8 mouse cellular contexts compared by ENCODE assay signal in genomic region chr8:120971691-120972469, GRCm38 (mm10).
DNase-seq lines count a peak whose midpoint lies in the region; ATAC-seq lines count a peak whose summit lies in the region.

No protein-coding gene starts in this region.

- no peaks in the 10 kb centered on the region for H3K36me3 ChIP-seq in forebrain, embryonic 10.5 days (replicated peaks)
- no peaks in the 10 kb centered on the region for H3K36me3 ChIP-seq in heart, embryonic 16.5 days (ENCODE audit: control insufficient read depth, insufficient read depth)

- H3K9me3 ChIP-seq in forebrain, embryonic 10.5 days, result no peaks in the 10 kb centered on the region
- no peaks in the 10 kb centered on the region for H3K9me3 ChIP-seq in heart, embryonic 16.5 days (replicated peaks; ENCODE audit: control insufficient read depth, low read length)

- H3K4me1 ChIP-seq in forebrain, embryonic 10.5 days, result peaks cover 17% of the 10 kb centered on the region
- peaks cover 16% of the 10 kb centered on the region for H3K4me1 ChIP-seq in heart, embryonic 16.5 days (ENCODE audit: control insufficient read depth, insufficient read depth, low read length)

- peak; percentile 19 to 39 for DNase-seq in left cerebral cortex, postnatal 14 days (ENCODE audit: low spot score in 2 of 2)
- DNase-seq in left cerebral cortex, adult 11 months (ENCODE audit: low spot score), result no peak
- DNase-seq in forebrain, embryonic 10.5 days (ENCODE audit: extremely low spot score, low spot score), result no peak
- DNase-seq in kidney, postnatal 14 days, result peak; percentile 70
- DNase-seq in lung, postnatal 4 days, result peak; percentile 84 to 90
- peak; percentile 21 to 66 for DNase-seq in urinary bladder, adult 18-20 months (ENCODE audit: low spot score in 2 of 2)
- no peak for DNase-seq in layer of hippocampus, adult 11-12 months (ENCODE audit: low spot score)

- ATAC-seq in heart, embryonic 16.5 days (replicated peaks; ENCODE audit: extremely low read depth, insufficient read depth, low FRiP score), result peak; percentile 65; the same call in 1 of the 2 replicates

- H3K4me3 ChIP-seq in forebrain, embryonic 10.5 days, result peak overlapping the region; percentile 47
- peak overlapping the region; percentile 42 for H3K4me3 ChIP-seq in heart, embryonic 16.5 days (ENCODE audit: low read length)

- H3K27ac ChIP-seq in forebrain, embryonic 10.5 days, result peak overlapping the region; percentile 44; the same call in 1 of the 2 replicates
- H3K27ac ChIP-seq in heart, embryonic 16.5 days (ENCODE audit: low read length), result 0 out of 2 replicates have a peak overlapping the region, but pooled peaks have one; percentile 14

- intact Hi-C loops in left cerebral cortex, postnatal 14 days (cut with DNase I), result loop anchor here (5.0 kb wide), 2 partner anchors 75 to 110 kb away; partner anchors contain the start of gene Foxf1

- peaks cover 92% of the 10 kb centered on the region for H3K27me3 ChIP-seq in forebrain, embryonic 10.5 days (ENCODE audit: poor library complexity, severe bottlenecking)
- peaks cover 44% of the 10 kb centered on the region for H3K27me3 ChIP-seq in heart, embryonic 16.5 days (ENCODE audit: control insufficient read depth, insufficient read depth, low read length)

- WGBS in forebrain, embryonic 10.5 days, result 23% methylated on average over 34 of the region's 34 CpGs
- WGBS in heart, embryonic 16.5 days, result 10% methylated on average over 34 of the region's 34 CpGs

- H3K9ac ChIP-seq in heart, embryonic 16.5 days (ENCODE audit: low read length), result peak overlapping the region; percentile 58

- peak overlapping the region; percentile 89 for H3K4me2 ChIP-seq in heart, embryonic 16.5 days (ENCODE audit: low read depth, low read length)

Comparison
In these comparisons a context has a peak if more than half of its experiments do, and no peak if none do; other contexts are left out.
1. DNase-seq: peak in left cerebral cortex, postnatal 14 days (2 of 2), kidney, postnatal 14 days (single experiment), lung, postnatal 4 days (2 of 2) and urinary bladder, adult 18-20 months (2 of 2); none in left cerebral cortex, adult 11 months (single experiment), forebrain, embryonic 10.5 days (single experiment) and layer of hippocampus, adult 11-12 months (single experiment).